Mouse (Mus musculus): ENCODE data around the gene Dusp12.

Dusp12 gene

DNA sequence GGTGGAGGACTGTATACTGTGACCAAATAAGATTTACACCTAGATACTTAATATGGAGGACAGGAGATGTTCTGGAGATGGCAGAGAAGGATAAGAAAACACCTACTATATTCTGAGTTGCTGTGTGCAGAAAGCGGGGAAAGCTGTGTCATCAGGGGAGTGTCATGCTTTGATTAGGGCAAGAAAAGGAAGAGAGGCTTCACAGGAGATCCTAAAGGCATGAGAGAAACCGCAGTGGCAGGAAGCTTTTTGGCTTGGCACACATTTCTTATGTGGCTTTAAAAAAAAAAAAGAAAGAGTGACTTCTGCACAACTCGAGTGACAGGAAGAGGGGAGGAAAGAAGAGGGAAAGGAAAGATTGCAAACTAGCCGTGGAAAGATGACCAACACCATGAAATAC lies 22.3 kb downstream of the Dusp12 start:
- DNase-seq (ENCODE audit: low spot score in 2 of 2) = no peak

DNA sequence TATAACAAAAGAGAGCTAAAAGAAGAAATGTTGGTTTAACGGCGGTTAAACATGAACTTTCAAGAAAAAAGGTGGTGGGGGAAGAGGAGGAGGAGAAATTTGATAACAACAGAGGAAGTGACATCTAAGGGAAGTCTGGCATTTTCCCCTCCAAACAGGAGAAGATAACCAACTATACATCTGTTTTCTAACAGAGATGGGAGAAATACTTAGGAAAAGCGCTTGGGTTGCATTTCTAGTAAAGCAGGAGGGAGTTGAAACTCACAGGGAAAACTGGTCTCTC lies 23.0 kb downstream of the Dusp12 start:
- no peak for DNase-seq (ENCODE audit: low spot score in 2 of 2)

DNA sequence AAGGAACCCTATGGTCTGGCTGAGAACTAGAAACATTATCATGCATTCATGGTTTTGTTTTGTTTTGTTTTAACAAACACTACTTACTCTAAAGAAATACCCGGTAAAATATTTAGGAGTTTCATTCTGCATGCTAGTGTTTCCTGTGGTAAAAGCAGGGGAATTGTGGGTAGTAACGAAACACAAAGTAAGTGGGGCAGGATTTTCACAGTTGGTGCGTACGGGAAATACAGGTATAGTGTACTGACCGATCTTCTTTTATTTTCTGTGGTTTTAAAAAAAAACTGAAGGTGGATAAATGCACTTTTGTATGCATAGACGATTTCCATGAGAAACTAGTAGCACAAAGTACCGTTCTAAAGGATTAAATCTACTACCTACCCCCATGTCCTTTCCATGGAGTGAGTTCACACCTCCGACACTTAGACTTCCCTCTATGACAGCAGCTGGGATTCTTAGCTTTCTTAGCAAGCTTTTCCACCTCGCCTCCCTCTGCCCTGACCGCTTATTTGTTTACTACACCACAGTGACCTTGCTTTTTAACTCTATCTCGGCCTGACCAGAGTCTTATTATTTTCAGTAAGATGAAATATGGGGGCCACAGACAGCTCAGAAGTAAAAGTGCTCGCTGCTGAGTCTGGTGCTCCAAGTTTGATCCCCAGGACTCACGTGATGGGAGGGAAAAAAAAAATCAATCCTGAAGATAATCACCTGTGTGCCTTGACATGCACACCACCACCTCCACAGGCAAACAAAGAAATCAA lies 23.5 kb downstream of the Dusp12 start:
- no peak for DNase-seq (ENCODE audit: low spot score in 2 of 2)

DNA sequence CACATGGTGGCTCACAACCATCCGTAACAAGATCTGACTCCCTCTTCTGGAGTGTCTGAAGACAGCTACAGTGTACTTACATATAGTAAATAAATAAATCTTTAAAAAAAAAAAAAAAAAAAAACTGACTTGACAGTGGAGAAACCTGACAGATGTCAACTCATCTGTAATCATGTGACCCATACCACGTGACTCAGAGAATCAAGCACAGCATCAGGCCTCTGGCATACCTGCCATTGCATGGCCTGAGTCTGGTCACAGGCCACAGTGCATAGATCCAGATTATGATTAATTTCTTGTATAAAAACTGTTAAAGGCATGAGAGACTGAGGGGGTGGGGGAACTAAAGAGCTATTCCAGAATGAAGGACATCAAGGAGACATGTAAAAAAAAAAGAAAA lies 26.5 kb downstream of the Dusp12 start:
- DNase-seq (ENCODE audit: low spot score in 2 of 2) = no peak

DNA sequence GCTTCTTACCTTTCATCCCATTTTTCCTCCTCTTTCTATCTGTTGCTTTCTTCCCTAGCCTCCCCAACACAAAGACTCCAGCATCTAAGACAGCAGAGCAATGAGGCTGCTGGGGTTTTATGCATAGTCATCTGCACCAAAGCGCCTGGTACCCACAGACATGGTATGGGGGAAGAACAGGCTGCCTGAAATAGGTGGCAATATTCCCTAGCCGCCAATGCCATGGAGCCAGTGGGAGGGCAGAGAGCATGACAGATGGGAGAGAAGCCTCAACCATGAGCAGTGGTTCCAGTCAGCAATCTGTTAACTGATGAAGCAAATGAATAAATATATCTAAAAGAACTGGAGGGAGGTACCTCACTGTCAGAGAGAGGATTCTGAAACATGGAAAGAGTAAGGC lies 28.0 kb downstream of the Dusp12 start:
- no peak for DNase-seq (ENCODE audit: low spot score in 2 of 2)

DNA sequence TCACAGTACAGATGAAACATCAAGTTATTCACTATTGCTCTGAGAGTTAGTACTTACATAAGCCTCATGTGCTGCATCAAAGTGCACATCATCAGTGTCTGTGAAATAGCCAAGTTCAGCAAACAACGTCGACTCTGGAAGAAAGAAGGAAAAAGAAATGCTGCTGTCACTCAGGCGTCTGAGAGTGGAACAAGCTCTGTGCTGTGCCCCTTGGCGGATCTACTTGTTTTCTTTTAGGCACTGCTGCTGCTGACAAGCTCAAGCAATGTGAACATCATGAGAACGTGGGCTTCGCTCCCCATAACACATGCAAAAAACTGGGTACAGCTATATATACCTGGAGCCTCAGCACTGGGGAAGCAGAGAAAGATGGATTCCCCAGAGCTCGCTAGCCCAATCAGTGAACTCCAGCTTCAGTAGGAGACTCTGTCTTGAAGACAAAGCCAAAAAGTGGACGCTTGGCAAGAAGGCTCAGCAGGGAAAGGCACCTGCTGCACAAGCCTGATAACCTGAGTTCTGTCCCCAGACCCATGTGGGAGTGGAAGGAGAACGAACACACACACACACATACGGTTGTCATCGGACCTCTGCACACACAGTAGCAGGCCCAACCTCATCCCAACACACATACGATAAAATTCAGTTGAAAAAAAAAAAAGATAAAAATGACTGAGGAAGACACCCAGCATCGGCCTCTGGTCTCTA lies 30.1 kb downstream of the Dusp12 start:
- DNase-seq (ENCODE audit: low spot score in 2 of 2) = no peak

DNA sequence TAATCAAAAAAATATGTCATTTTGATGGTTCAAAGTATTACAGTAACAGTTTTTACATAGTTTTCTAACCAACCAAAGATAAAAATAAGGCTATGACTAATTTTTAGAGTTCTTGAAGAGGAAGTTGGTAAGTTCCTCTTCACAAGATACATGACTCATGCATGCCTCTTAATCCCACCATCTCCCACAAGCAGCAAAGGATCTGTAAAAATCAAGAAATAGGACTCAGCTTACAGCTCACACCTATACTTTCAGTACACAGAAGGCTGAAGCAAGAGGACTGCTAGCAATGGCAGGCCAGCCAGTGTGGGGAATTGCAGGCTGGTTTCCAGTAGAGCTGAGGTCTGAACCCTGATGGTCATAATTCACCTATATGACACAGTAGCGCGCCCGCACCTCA lies 31.7 kb downstream of the Dusp12 start:
- DNase-seq (ENCODE audit: low spot score in 2 of 2) = no peak

DNA sequence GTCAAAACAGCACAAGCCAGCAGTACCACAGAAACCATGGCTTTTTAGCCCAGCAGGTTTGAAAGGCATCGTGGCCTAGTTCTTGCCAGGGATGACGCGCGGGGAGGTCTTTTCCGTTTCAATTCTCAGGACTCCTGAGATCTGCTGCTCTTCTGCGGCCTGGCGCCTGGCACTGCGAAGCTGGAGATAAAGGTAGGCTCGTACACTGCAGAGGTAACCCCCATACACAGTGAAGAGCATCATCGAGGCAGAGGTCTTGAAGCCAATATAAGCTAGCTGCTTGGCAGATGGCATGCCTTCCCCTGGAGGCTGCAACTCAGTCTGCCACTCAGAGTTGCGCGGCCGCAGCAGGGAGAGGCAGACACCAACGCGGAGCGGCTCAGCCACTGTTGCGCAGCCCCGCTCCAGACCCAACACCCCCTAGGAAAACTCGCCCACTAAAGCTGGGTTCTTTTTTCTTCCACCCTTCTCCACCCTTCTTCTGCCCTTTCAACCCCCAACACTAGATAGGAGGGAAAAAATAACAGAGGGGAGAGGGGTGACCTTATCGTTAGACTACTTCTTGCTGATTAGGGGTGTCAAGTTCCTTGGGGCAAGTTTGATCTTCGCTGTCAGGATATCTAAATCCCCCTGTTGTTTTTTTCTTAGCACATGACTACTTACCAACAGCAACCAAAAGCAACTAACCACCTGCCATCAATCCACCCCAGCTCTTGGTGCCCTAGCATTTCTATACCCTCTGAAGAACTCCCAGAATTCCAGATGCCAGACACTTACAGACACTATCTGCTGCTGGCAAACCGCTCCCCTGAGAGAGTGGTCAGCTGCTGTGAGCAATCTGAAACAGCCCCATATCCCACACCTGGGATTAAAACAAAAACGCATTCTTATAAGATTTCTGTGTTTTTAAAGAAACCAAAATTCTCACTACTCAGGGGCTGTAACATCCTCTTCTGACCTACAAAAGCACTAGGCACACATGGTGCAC lies 34.4 kb downstream of the Dusp12 start:
- no peak for DNase-seq (ENCODE audit: low spot score in 2 of 2)

DNA sequence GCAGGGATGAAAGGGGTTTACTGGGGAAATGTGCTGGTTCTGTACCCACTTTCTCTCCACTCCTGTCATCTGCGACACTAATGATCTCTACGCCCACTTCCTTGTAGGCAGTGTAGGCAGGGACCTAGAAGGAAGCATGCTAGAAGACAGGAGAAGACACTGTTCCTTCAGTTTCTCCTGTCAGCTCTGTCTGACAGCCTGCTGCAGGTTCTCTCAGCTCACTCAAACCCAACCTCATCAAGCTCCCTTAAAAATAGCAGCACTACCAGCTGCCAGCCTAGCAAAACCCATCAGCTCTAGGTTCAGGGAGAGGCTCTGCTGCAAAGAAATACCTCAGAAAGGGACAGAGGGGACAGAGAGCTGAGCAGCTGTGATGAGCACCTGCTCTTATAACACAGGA lies 35.3 kb downstream of the Dusp12 start:
- DNase-seq (ENCODE audit: low spot score in 2 of 2) = no peak

DNA sequence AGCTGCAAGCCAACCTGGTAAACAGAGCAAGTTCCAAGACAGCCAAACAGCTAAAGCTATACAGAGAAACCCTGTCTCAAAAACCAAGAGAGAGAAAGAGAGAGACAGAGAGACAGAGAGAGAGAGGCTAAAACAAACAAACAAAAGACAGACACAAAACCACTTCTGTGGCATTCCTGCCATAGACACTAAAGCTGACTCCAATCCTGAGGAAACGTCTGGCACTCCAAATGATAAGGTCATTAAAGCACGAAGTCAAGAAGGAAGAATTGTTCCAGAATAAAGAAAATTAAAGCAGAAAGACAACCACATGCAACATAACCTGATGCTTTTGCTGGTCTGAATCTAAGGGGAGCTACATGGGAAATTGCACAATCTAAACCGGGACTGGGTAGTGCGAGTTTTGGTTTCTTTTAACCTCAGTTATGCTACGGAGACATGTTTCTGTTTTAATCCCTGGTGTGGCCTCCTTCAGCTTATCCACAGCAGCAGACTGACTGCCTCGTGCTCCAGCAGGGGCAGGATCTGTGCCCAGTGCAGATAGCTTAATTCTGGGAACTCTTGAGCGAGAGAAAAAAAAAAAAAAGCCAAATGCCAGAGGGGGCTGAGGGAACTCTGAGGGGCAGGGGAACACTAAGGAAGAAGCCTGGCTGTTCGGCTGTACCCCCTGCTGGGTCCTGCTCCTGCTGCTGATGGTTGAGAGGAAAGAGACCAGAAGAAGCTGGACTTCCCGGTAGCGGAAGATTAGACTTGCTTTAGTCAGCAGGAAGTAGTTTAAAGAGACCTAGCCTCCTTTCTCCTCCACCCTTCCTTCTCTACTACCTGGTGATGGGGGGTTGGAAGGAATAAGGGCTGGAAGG lies 39.7 kb downstream of the Dusp12 start:
- no peak for DNase-seq (ENCODE audit: low spot score in 2 of 2)

DNA sequence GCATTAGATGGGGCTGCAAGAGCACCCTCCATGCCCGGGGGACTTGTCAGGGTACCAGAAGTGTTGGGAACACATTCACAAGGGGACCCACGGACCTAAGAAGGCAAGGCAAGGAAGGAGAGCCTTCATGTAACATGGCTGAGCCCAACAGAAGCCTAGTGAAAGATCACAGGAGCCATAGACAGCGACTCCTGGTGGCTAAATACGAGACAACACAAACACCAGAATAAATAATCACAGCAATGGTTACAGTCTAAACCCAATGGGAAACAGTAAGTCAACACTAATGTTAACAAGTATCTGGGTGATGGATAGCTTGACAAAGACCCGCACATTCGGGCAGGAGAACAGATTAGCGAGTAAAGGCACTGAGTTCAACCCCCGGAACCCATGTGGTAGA lies 41.0 kb downstream of the Dusp12 start:
- DNase-seq (ENCODE audit: low spot score in 2 of 2) = no peak

DNA sequence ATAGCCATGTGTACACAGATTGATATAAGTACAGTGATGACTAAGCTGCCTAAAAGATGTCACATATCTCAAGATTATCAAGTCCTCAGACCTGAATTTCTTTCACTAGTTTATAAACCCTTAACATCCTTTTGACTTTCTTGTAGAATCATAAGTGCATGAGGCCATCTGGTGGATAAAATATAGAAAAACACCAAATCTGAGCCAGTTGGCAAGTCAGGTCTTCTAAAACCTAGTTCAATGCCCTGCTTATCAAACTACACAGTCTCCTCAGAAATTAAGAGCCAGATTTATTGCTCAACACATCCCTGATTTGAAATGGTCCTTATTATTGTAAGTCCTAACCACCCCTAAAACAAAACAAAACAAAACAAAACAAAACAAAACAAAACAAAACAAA lies 45.7 kb downstream of the Dusp12 start:
- no peak for DNase-seq (ENCODE audit: low spot score in 2 of 2)

DNA sequence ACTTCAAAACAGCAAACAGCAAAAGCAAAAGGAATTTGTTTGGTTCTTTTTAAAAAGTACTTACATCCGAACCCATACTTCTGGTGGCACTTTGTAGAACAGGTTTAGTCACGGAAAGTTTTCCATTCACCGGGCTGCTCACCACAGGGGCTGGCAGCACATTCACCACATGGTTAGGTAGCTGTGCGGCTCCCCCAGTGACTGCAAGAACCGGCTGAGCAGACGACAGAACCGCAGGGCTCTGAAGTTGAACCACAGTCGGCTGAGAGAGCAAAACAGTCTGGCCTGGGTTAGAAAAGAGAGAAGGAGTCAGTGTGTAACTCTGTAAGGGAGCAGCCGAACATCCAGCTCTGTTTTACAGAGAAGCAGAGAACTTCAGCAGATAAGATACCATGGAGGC lies 50.6 kb downstream of the Dusp12 start:
- no peak for DNase-seq (ENCODE audit: low spot score in 2 of 2)

DNA sequence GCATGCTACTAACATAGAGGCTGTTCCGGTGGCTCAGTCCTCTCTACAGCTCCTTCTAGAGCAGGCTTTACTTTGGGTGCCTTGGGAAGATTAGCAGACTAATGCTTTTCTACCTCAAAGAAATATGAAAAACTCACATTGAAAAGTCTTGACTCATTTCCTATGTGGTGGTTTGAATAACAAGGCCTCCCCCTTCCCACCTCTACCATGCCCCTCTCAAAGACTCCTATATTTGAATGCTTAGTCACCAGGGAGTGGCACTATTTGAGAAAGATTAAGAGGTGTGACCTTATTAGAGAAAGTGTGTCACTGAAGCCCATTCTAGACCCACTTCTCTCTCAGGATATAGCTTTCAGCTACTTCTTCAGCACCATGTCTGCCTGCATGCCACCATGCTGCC lies 55.6 kb downstream of the Dusp12 start:
- no peak for DNase-seq (ENCODE audit: low spot score in 2 of 2)

DNA sequence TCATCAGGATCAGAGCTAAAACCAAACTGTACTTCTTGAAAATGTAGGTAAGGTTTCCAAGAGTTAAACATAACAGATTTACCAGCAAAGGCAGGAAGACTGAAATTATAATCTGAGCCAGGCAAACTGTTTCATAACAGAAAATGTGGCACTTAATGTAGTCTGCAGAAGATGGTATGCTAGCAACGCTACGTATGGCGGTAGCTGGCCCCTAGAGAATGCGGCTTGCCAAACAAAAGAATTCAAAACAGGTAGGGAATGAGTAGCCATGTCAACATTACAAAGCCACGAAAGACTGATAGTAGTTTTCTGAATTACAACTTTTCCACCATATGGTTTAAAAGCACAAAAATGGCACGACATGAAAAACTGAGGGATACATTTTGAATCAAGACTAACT lies 56.0 kb downstream of the Dusp12 start:
- DNase-seq (ENCODE audit: low spot score in 2 of 2) = no peak
